Mouse (Mus musculus) bone marrow macrophage, adult 2 months (primary cell): ENCODE data around the gene Atxn1l.

Experiments used
- CTCF ChIP-seq: IDR thresholded peaks from 2 replicates; pipeline ENCODE4 v1.5.1; 2012; ENCODE audit warnings: low read depth, mild to moderate bottlenecking, low read length, moderate library complexity
- POLR2A ChIP-seq: IDR thresholded peaks from 2 replicates; pipeline ENCODE4 v1.6.1; 2012; ENCODE audit warnings: mild to moderate bottlenecking, low read depth, low read length, borderline replicate concordance

- TF ChIP-seq CTCF (no peak), POLR2A (no peak)
Measured at GRCm38 (mm10) chr8:109747468-109748199, 10.1 kb upstream of the Atxn1l start.
